ENCODE assay signal across 19 mouse cellular contexts in the genomic region with DNA sequence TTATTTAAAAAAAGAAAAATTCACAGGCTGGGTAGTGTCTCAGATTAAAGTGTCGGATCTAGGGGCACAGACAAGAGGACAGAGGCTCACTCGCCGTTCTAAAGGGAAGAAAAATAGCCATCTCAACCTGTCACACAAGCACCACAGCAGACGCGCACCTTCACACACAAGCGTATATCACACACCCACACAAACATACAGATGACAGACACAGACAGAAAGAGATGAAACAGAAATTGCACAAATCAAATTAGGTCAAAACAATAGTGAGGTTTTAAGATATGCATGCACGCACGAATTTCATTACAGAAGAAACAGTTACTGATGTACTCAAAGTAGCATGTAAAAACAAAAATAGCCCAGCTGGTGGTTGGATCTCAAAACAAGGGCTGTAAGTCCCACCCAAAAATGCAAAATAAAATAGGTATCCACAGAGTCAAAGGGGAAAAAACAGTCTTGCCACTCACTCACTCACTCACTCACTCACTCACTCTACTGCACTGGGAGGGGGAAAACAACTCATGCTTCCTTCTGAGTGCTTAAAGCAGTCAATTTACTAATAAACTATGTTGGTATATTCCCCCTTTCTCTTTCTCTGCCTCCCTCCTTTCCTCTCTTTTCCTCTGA. TPM values are rescaled to one million over a fixed set of nuclear protein-coding genes. Genes with fewer than 3 reads are reported as not detected.
DNase-seq lines count a peak whose midpoint lies in the region; ATAC-seq lines count a peak whose summit lies in the region.
"Had no signal": no experiment of that assay in that cellular context is flagged by ENCODE, and none has a peak within 500 bp of the region (broad histone marks: within the 10 kb centered on the region; RNA-seq: fewer than 3 reads in every experiment).

No protein-coding gene starts in this region.

- intact Hi-C loops in left cerebral cortex, postnatal 14 days (cut with DNase I) = no loop called here

- no peaks in the 10 kb centered on the region for H3K36me3 ChIP-seq in heart, embryonic 13.5 days
- H3K36me3 ChIP-seq: embryonic facial prominence, embryonic 12.5 days; forebrain, embryonic 15.5 days; hindbrain, embryonic 10.5 days; hindbrain, embryonic 15.5 days had no signal

- no peak for ATAC-seq in heart, embryonic 13.5 days (ENCODE audit: extremely low read depth, insufficient number of reproducible peaks, low FRiP score, low TSS enrichment)
- ATAC-seq in activated CD4-positive, CD25-positive, alpha-beta regulatory T cell, adult 4 months = peak; percentile 18
- ATAC-seq in neutrophil, adult 5-6 weeks (ENCODE audit: extremely low read depth, insufficient number of reproducible peaks, low FRiP score, poor library complexity, severe bottlenecking) = peak; percentile 63
- ATAC-seq: forebrain, embryonic 15.5 days had no signal

- peaks cover 85% of the 10 kb centered on the region for H3K4me1 ChIP-seq in heart, embryonic 13.5 days
- H3K4me1 ChIP-seq: forebrain, embryonic 15.5 days; hindbrain, embryonic 15.5 days had no signal

- H3K4me3 ChIP-seq in heart, embryonic 13.5 days = no peak overlapping the region
- H3K4me3 ChIP-seq: embryonic facial prominence, embryonic 12.5 days; forebrain, embryonic 15.5 days; hindbrain, embryonic 10.5 days; hindbrain, embryonic 15.5 days had no signal

- H3K27me3 ChIP-seq in heart, embryonic 13.5 days (replicated peaks) = no peaks in the 10 kb centered on the region
- H3K27me3 ChIP-seq: embryonic facial prominence, embryonic 12.5 days; forebrain, embryonic 15.5 days; hindbrain, embryonic 15.5 days had no signal

- DNase-seq in heart, adult 18-20 months = no peak
- peak; percentile 83 for DNase-seq in A20 (ENCODE audit: low read depth, low spot score)
- no peak for DNase-seq in left cerebral cortex, postnatal 14 days (ENCODE audit: low spot score in 2 of 2)
- DNase-seq in adipocyte (ENCODE audit: low spot score) = no peak
- DNase-seq: adrenal gland, postnatal 10 days; cerebellum, adult 11 months; cerebellum, adult 8-10 months; cerebellum, postnatal 14 days; gastrocnemius, postnatal 36 days; heart, adult 11 months had no signal

- WGBS in heart, embryonic 13.5 days = 73% methylated on average over 8 of the region's 8 CpGs

- no peak overlapping the region for H3K4me2 ChIP-seq in heart, embryonic 13.5 days
- H3K4me2 ChIP-seq: embryonic facial prominence, embryonic 12.5 days; forebrain, embryonic 15.5 days; heart, embryonic 11.5 days; hindbrain, embryonic 15.5 days had no signal

- H3K9me3 ChIP-seq in heart, embryonic 13.5 days = no peaks in the 10 kb centered on the region
- H3K9me3 ChIP-seq: embryonic facial prominence, embryonic 12.5 days; forebrain, embryonic 15.5 days; hindbrain, embryonic 10.5 days; hindbrain, embryonic 15.5 days had no signal

- H3K27ac ChIP-seq in heart, embryonic 13.5 days (replicated peaks) = no peak overlapping the region
- H3K27ac ChIP-seq: embryonic facial prominence, embryonic 12.5 days; forebrain, embryonic 15.5 days; hindbrain, embryonic 10.5 days; hindbrain, embryonic 15.5 days had no signal

- H3K9ac ChIP-seq in heart, embryonic 13.5 days = peak overlapping the region; percentile 50; the same call in 1 of the 2 replicates
- H3K9ac ChIP-seq: embryonic facial prominence, embryonic 12.5 days; forebrain, embryonic 15.5 days; hindbrain, embryonic 15.5 days had no signal

RNA-seq across cellular contexts. Expression of a gene that starts 23.9 kb away (rescaled TPM):
- 47.2 and 48.0 TPM in 2 replicates for polyA plus RNA-seq in heart, embryonic 13.5 days (2015; fragmentation: Nextera tagmentation; extraction: Ambion mirVana)
- 10 to 100 TPM; 48.8 to 55.6 TPM for total RNA-seq in heart, adult 18-20 months (2021)
- 10 to 100 TPM in 1 of 2 experiments, 1 to 10 TPM in 1; 8.8 to 17.4 TPM for polyA plus RNA-seq in activated CD4-positive, CD25-positive, alpha-beta regulatory T cell, adult 4 months (2017; shearing (Covaris generic))
- total RNA-seq in neutrophil, adult 5-6 weeks (2017) = 49.2 and 59.9 TPM in 2 replicates
- 10 to 100 TPM; 43.2 to 47.3 TPM for total RNA-seq in left cerebral cortex, postnatal 14 days (2021)
- total RNA-seq: MEL had no signal
